Mouse (Mus musculus): ENCODE measurements around the gene Ccpg1. TPM values are rescaled to one million over a fixed set of nuclear protein-coding genes. Genes with fewer than 3 reads are reported as not detected.

Gene Ccpg1
- polyA plus RNA-seq, 1 experiment from 2014 or later: 52.3 TPM

GRCm38 (mm10) chr9:72958521-72959450 lies 26.4 kb upstream of the Ccpg1 start, which contains the start of the genes Dyx1c1 and Gm44503:
Gene Dyx1c1 (plus strand): TSS chr9:72958785.
Gene Gm44503 (plus strand): TSS chr9:72958852.
- Histone ChIP-seq H3K36me3 (ENCODE audit: control insufficient read depth, insufficient read depth, low read length) (no peaks in the 10 kb centered on the region), H3K9ac (ENCODE audit: low read depth, low read length) (peak within 1 kb of the TSS; percentile 66), H3K9me3 (replicated peaks; ENCODE audit: control insufficient read depth, low read length, poor library complexity, severe bottlenecking) (no peaks in the 10 kb centered on the region), H3K4me1 (ENCODE audit: control insufficient read depth, insufficient read depth, low read length) (peaks cover 4% of the 10 kb centered on the region), H3K27ac (ENCODE audit: low read length) (peak within 1 kb of the TSS; percentile 69), H3K4me3 (ENCODE audit: low read depth, low read length) (peak within 1 kb of the TSS; percentile 71), H3K4me2 (ENCODE audit: low read length) (peak within 1 kb of the TSS; percentile 70), H3K27me3 (ENCODE audit: control insufficient read depth, insufficient read depth, low read depth, low read length) (no peaks in the 10 kb centered on the region)
- 2% methylated on average over 43 of the region's 43 CpGs for WGBS
- peak; percentile 98 for ATAC-seq

GRCm38 (mm10) chr9:72961346-72961745 lies 23.9 kb upstream of the Ccpg1 start:
- H3K4me1 ChIP-seq (ENCODE audit: control insufficient read depth, insufficient read depth, low read length): peaks cover 4% of the 10 kb centered on the region
- no peaks in the 10 kb centered on the region for H3K27me3 ChIP-seq (ENCODE audit: control insufficient read depth, insufficient read depth, low read depth, low read length)
- no peaks in the 10 kb centered on the region for H3K9me3 ChIP-seq (replicated peaks; ENCODE audit: control insufficient read depth, low read length, poor library complexity, severe bottlenecking)
- no peak overlapping the region for H3K4me2 ChIP-seq (ENCODE audit: low read length)
- no peaks in the 10 kb centered on the region for H3K36me3 ChIP-seq (ENCODE audit: control insufficient read depth, insufficient read depth, low read length)
- no peak overlapping the region for H3K9ac ChIP-seq (ENCODE audit: low read depth, low read length)
- ATAC-seq: no peak
- H3K27ac ChIP-seq (ENCODE audit: low read length): no peak overlapping the region
- no peak overlapping the region for H3K4me3 ChIP-seq (ENCODE audit: low read depth, low read length)
- 76% methylated on average over 8 of the region's 8 CpGs for WGBS

GRCm38 (mm10) chr9:72961959-72962358 lies 23.3 kb upstream of the Ccpg1 start:
- no peaks in the 10 kb centered on the region for H3K27me3 ChIP-seq (ENCODE audit: control insufficient read depth, insufficient read depth, low read depth, low read length)
- no peak for ATAC-seq
- no peaks in the 10 kb centered on the region for H3K36me3 ChIP-seq (ENCODE audit: control insufficient read depth, insufficient read depth, low read length)
- no peak overlapping the region for H3K4me2 ChIP-seq (ENCODE audit: low read length)
- H3K9me3 ChIP-seq (replicated peaks; ENCODE audit: control insufficient read depth, low read length, poor library complexity, severe bottlenecking): no peaks in the 10 kb centered on the region
- 80% methylated on average over 15 of the region's 15 CpGs for WGBS
- no peak overlapping the region for H3K27ac ChIP-seq (ENCODE audit: low read length)
- peaks cover 4% of the 10 kb centered on the region for H3K4me1 ChIP-seq (ENCODE audit: control insufficient read depth, insufficient read depth, low read length)
- H3K4me3 ChIP-seq (ENCODE audit: low read depth, low read length): no peak overlapping the region
- H3K9ac ChIP-seq (ENCODE audit: low read depth, low read length): no peak overlapping the region

GRCm38 (mm10) chr9:72968349-72969061 lies 16.7 kb upstream of the Ccpg1 start:
- Histone ChIP-seq H3K9ac (ENCODE audit: low read depth, low read length) (no peak overlapping the region), H3K27ac (ENCODE audit: low read length) (no peak overlapping the region), H3K36me3 (ENCODE audit: control insufficient read depth, insufficient read depth, low read length) (no peaks in the 10 kb centered on the region), H3K9me3 (replicated peaks; ENCODE audit: control insufficient read depth, low read length, poor library complexity, severe bottlenecking) (no peaks in the 10 kb centered on the region), H3K4me2 (ENCODE audit: low read length) (no peak overlapping the region), H3K4me3 (ENCODE audit: low read depth, low read length) (no peak overlapping the region), H3K27me3 (ENCODE audit: control insufficient read depth, insufficient read depth, low read depth, low read length) (no peaks in the 10 kb centered on the region), H3K4me1 (ENCODE audit: control insufficient read depth, insufficient read depth, low read length) (0 out of 2 replicates have a peak, but pooled peaks cover 3% of the 10 kb centered on the region)
- peak; percentile 51 for ATAC-seq
- 30% methylated on average over 11 of the region's 11 CpGs for WGBS

- Histone ChIP-seq H3K4me3 (ENCODE audit: low read depth, low read length) (no peak overlapping the region), H3K27ac (ENCODE audit: low read length) (no peak overlapping the region), H3K4me1 (ENCODE audit: control insufficient read depth, insufficient read depth, low read length) (0 out of 2 replicates have a peak, but pooled peaks cover 3% of the 10 kb centered on the region), H3K9me3 (replicated peaks; ENCODE audit: control insufficient read depth, low read length, poor library complexity, severe bottlenecking) (no peaks in the 10 kb centered on the region), H3K36me3 (ENCODE audit: control insufficient read depth, insufficient read depth, low read length) (no peaks in the 10 kb centered on the region), H3K4me2 (ENCODE audit: low read length) (no peak overlapping the region), H3K9ac (ENCODE audit: low read depth, low read length) (no peak overlapping the region), H3K27me3 (ENCODE audit: control insufficient read depth, insufficient read depth, low read depth, low read length) (no peaks in the 10 kb centered on the region)
- ATAC-seq: no peak
- WGBS: 74% methylated on average over 7 of the region's 7 CpGs
These were observed 15.4 kb upstream of the Ccpg1 start for GRCm38 (mm10) chr9:72969874-72970273.

- no peak overlapping the region for H3K9ac ChIP-seq (ENCODE audit: low read depth, low read length)
- H3K27ac ChIP-seq (ENCODE audit: low read length): no peak overlapping the region
- H3K4me1 ChIP-seq (ENCODE audit: control insufficient read depth, insufficient read depth, low read length): 0 out of 2 replicates have a peak, but pooled peaks cover 3% of the 10 kb centered on the region
- no peaks in the 10 kb centered on the region for H3K9me3 ChIP-seq (replicated peaks; ENCODE audit: control insufficient read depth, low read length, poor library complexity, severe bottlenecking)
- no peak overlapping the region for H3K4me2 ChIP-seq (ENCODE audit: low read length)
- no peaks in the 10 kb centered on the region for H3K27me3 ChIP-seq (ENCODE audit: control insufficient read depth, insufficient read depth, low read depth, low read length)
- no peaks in the 10 kb centered on the region for H3K36me3 ChIP-seq (ENCODE audit: control insufficient read depth, insufficient read depth, low read length)
- WGBS: 86% methylated on average over 5 of the region's 5 CpGs
- H3K4me3 ChIP-seq (ENCODE audit: low read depth, low read length): no peak overlapping the region
- ATAC-seq: no peak
These were observed 12.8 kb upstream of the Ccpg1 start for GRCm38 (mm10) chr9:72972435-72972834.

GRCm38 (mm10) chr9:72972984-72973383 lies 12.2 kb upstream of the Ccpg1 start:
- Histone ChIP-seq H3K36me3 (ENCODE audit: control insufficient read depth, insufficient read depth, low read length) (no peaks in the 10 kb centered on the region), H3K9ac (ENCODE audit: low read depth, low read length) (no peak overlapping the region), H3K9me3 (replicated peaks; ENCODE audit: control insufficient read depth, low read length, poor library complexity, severe bottlenecking) (no peaks in the 10 kb centered on the region), H3K4me2 (ENCODE audit: low read length) (no peak overlapping the region), H3K4me3 (ENCODE audit: low read depth, low read length) (no peak overlapping the region), H3K27ac (ENCODE audit: low read length) (no peak overlapping the region), H3K4me1 (ENCODE audit: control insufficient read depth, insufficient read depth, low read length) (0 out of 2 replicates have a peak, but pooled peaks cover 3% of the 10 kb centered on the region), H3K27me3 (ENCODE audit: control insufficient read depth, insufficient read depth, low read depth, low read length) (no peaks in the 10 kb centered on the region)
- no peak for ATAC-seq

- no peak overlapping the region for H3K4me3 ChIP-seq (ENCODE audit: low read depth, low read length)
- 89% methylated on average over 5 of the region's 5 CpGs for WGBS
These were observed 10.5 kb upstream of the Ccpg1 start for GRCm38 (mm10) chr9:72974734-72975133.

GRCm38 (mm10) chr9:72975242-72975641 lies 10.0 kb upstream of the Ccpg1 start:
- H3K4me2 ChIP-seq (ENCODE audit: low read length): no peak overlapping the region
- no peaks in the 10 kb centered on the region for H3K4me1 ChIP-seq (ENCODE audit: control insufficient read depth, insufficient read depth, low read length)
- no peak for ATAC-seq
- no peaks in the 10 kb centered on the region for H3K27me3 ChIP-seq (ENCODE audit: control insufficient read depth, insufficient read depth, low read depth, low read length)
- no peaks in the 10 kb centered on the region for H3K36me3 ChIP-seq (ENCODE audit: control insufficient read depth, insufficient read depth, low read length)
- no peak overlapping the region for H3K27ac ChIP-seq (ENCODE audit: low read length)
- 93% methylated on average over 1 of the region's 1 CpGs for WGBS
- no peak overlapping the region for H3K9ac ChIP-seq (ENCODE audit: low read depth, low read length)
- H3K9me3 ChIP-seq (replicated peaks; ENCODE audit: control insufficient read depth, low read length, poor library complexity, severe bottlenecking): no peaks in the 10 kb centered on the region
- H3K4me3 ChIP-seq (ENCODE audit: low read depth, low read length): no peak overlapping the region

More at GRCm38 (mm10) chr9:72974734-72975133, 10.5 kb upstream of the Ccpg1 start:
- no peaks in the 10 kb centered on the region for H3K4me1 ChIP-seq (ENCODE audit: control insufficient read depth, insufficient read depth, low read length)
- ATAC-seq: no peak
- no peak overlapping the region for H3K27ac ChIP-seq (ENCODE audit: low read length)
- H3K27me3 ChIP-seq (ENCODE audit: control insufficient read depth, insufficient read depth, low read depth, low read length): no peaks in the 10 kb centered on the region
- no peak overlapping the region for H3K9ac ChIP-seq (ENCODE audit: low read depth, low read length)
- no peaks in the 10 kb centered on the region for H3K9me3 ChIP-seq (replicated peaks; ENCODE audit: control insufficient read depth, low read length, poor library complexity, severe bottlenecking)
- H3K4me2 ChIP-seq (ENCODE audit: low read length): no peak overlapping the region
- no peaks in the 10 kb centered on the region for H3K36me3 ChIP-seq (ENCODE audit: control insufficient read depth, insufficient read depth, low read length)
